Mouse (Mus musculus) stomach, postnatal 0 days (tissue): ENCODE results near the gene Rpn1. TPM values are rescaled to one million over a fixed set of nuclear protein-coding genes. Genes with fewer than 3 reads are reported as not detected.

ENCODE experiments used
- ATAC-seq: fragments of 200-750 bp; cut with Nextera tagmentation; 2 replicates; pipeline ENCODE4 v1.8.0; 2017; ENCODE audit not compliant: low FRiP score, low TSS enrichment
- DNase-seq: peaks from one replicate; pipeline ENCODE4 v3.0.0-alpha.2; 2016; ENCODE audit warnings: low spot score
- H3K27ac ChIP-seq: fragments of 300-500 bp; sonication (generic); replicated peaks from 2 replicates; pipeline ENCODE4 v1.5.1; 2014; ENCODE audit warnings: mild to moderate bottlenecking, control low read depth
- H3K27me3 ChIP-seq: fragments of 300-500 bp; sonication (generic); 2 replicates; pipeline ENCODE4 v1.6.1; 2014; ENCODE audit warnings: low read length; ENCODE audit not compliant: control insufficient read depth, insufficient read depth
- H3K36me3 ChIP-seq: fragments of 300-500 bp; sonication (generic); 2 replicates; pipeline ENCODE4 v1.6.1; 2014; ENCODE audit warnings: low read length, mixed read lengths; ENCODE audit not compliant: control insufficient read depth, insufficient read depth
- H3K4me1 ChIP-seq: fragments of 300-500 bp; sonication (generic); replicated peaks from 2 replicates; pipeline ENCODE4 v1.6.1; 2014; ENCODE audit warnings: antibody characterized with exemption; ENCODE audit not compliant: control insufficient read depth, insufficient read depth
- H3K4me2 ChIP-seq: fragments of 300-500 bp; sonication (generic); replicated peaks from 2 replicates; pipeline ENCODE4 v1.6.1; 2014; ENCODE audit warnings: low read depth, mild to moderate bottlenecking, control low read depth, moderate library complexity
- H3K4me3 ChIP-seq: fragments of 300-500 bp; sonication (generic); 2 replicates; pipeline ENCODE4 v1.5.1; 2014; ENCODE audit warnings: low read depth, low read length, control low read depth
- H3K9ac ChIP-seq: fragments of 300-500 bp; sonication (generic); 2 replicates; pipeline ENCODE4 v1.6.1; 2014; ENCODE audit warnings: mild to moderate bottlenecking, low read length, control low read depth, mixed read lengths
- H3K9me3 ChIP-seq: fragments of 300-500 bp; sonication (generic); 2 replicates; pipeline ENCODE4 v1.6.1; 2016; ENCODE audit warnings: low read length; ENCODE audit not compliant: control insufficient read depth
- CTCF ChIP-seq: IDR thresholded peaks from 2 replicates; pipeline ENCODE4 v1.5.1; 2016; ENCODE audit warnings: antibody characterized with exemption, low read depth, mild to moderate bottlenecking, moderate library complexity
- EP300 ChIP-seq: optimal IDR thresholded peaks from 2 replicates; pipeline ENCODE3; 2016; ENCODE audit warnings: antibody characterized with exemption
- WGBS: fragments of 180-500 bp; shearing (Covaris S2); extraction: QIAGEN DNeasy Blood & Tissue Kit; methylation state at CpG from one replicate; pipeline ENCODE4 v1.1.7; 2014; 5-methylcytosine and 5-hydroxymethylcytosine counted together
- polyA plus RNA-seq: library from polyadenylated mRNA; unstranded; fragments of >200 nt; fragmentation: Nextera tagmentation; extraction: Ambion mirVana; gene quantifications from 2 replicates; pipeline ENCODE4 v1.2.1, GENCODE M21; 2015

The Rpn1 gene
- polyA plus RNA-seq, 1 experiment from 2014 or later: 266 TPM

DNA sequence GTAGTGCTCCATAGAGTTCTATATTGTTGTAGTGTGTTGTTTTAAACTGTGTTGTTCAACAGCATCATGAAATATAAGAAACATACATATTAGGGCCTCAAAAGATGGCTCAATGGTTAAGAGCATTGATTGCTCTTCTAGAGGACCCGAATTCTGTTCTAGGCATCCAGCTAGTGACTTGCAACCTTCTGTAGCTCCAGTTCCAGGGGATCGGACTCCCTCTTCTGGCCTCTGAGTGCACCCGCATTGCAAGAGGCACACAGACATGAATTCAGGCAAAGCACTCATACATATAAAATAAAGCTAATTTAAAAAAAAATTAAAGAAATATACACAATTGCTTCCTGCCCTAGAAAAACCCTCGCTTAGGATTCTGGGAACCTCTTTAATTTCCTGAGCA, 22.9 kb upstream of the Rpn1 start:
- no peak overlapping the region for H3K27ac ChIP-seq
- H3K9ac ChIP-seq: no peak overlapping the region
- no peaks in the 10 kb centered on the region for H3K27me3 ChIP-seq

GRCm38 (mm10) chr6:88062398-88062797, 21.9 kb upstream of the Rpn1 start:
- no peaks in the 10 kb centered on the region for H3K27me3 ChIP-seq
- H3K27ac ChIP-seq: no peak overlapping the region
- no peak overlapping the region for H3K4me2 ChIP-seq
- no peaks in the 10 kb centered on the region for H3K9me3 ChIP-seq
- DNase-seq (no peak), ATAC-seq (no peak)
- TF ChIP-seq EP300 (no peak), CTCF (no peak)
- H3K4me3 ChIP-seq: no peak overlapping the region
- 74% methylated on average over 4 of the region's 4 CpGs for WGBS
- no peaks in the 10 kb centered on the region for H3K4me1 ChIP-seq
- no peak overlapping the region for H3K9ac ChIP-seq
- no peaks in the 10 kb centered on the region for H3K36me3 ChIP-seq

More for the DNA sequence above, 22.9 kb upstream of the Rpn1 start:
- no peak for DNase-seq
- no peak overlapping the region for H3K4me3 ChIP-seq
- H3K4me1 ChIP-seq: no peaks in the 10 kb centered on the region
- no peaks in the 10 kb centered on the region for H3K9me3 ChIP-seq
- no peaks in the 10 kb centered on the region for H3K36me3 ChIP-seq
- no peak overlapping the region for H3K4me2 ChIP-seq
- ATAC-seq: no peak
- TF ChIP-seq CTCF (0 out of 2 replicates have a peak, but pooled peaks have one; percentile 4), EP300 (no peak)
- 85% methylated on average over 4 of the region's 4 CpGs for WGBS

GRCm38 (mm10) chr6:88064072-88064642, 20.1 kb upstream of the Rpn1 start:
- H3K4me1 ChIP-seq: no peaks in the 10 kb centered on the region
- H3K4me3 ChIP-seq: no peak overlapping the region
- H3K27me3 ChIP-seq: no peaks in the 10 kb centered on the region
- no peak overlapping the region for H3K9ac ChIP-seq
- no peak for DNase-seq
- no peak for ATAC-seq
- H3K9me3 ChIP-seq: no peaks in the 10 kb centered on the region
- WGBS: 65% methylated on average over 3 of the region's 3 CpGs
- no peaks in the 10 kb centered on the region for H3K36me3 ChIP-seq
- no peak for TF ChIP-seq EP300
- TF ChIP-seq CTCF: no peak
- no peak overlapping the region for H3K4me2 ChIP-seq
- H3K27ac ChIP-seq: no peak overlapping the region

- H3K4me3 ChIP-seq: no peak overlapping the region
- TF ChIP-seq CTCF (no peak), EP300 (no peak)
- WGBS: 42% methylated on average over 4 of the region's 4 CpGs
- DNase-seq: no peak
- no peak overlapping the region for H3K27ac ChIP-seq
- H3K9ac ChIP-seq: no peak overlapping the region
- no peaks in the 10 kb centered on the region for H3K36me3 ChIP-seq
- H3K4me1 ChIP-seq: no peaks in the 10 kb centered on the region
- no peak overlapping the region for H3K4me2 ChIP-seq
- H3K27me3 ChIP-seq: no peaks in the 10 kb centered on the region
- ATAC-seq: no peak
- no peaks in the 10 kb centered on the region for H3K9me3 ChIP-seq
Measured at GRCm38 (mm10) chr6:88065116-88065515, 19.2 kb upstream of the Rpn1 start.

GRCm38 (mm10) chr6:88065968-88066367, 18.3 kb upstream of the Rpn1 start:
- TF ChIP-seq EP300 (no peak), CTCF (no peak)

DNA sequence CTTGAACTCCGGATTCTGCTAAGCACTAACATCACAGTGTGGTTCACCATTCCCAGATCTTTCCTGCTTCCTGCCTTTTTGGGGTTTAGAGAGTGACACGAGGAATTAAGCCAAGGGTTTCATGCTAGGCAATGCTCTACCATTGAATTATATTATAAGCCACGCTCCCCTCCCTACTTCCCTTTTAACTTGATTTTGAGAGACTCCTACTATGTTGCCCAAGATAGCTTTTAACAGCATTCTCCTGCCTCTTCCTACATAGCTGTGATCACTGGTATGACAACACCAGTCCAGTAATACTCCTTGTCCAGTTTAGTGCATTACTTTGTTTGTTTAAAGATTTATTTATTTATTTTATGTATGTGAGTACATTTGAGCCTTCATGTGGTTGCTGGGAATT, 16.6 kb upstream of the Rpn1 start:
- Histone ChIP-seq H3K4me3 (no peak overlapping the region), H3K27me3 (no peaks in the 10 kb centered on the region), H3K4me1 (no peaks in the 10 kb centered on the region), H3K27ac (no peak overlapping the region), H3K9me3 (no peaks in the 10 kb centered on the region), H3K9ac (no peak overlapping the region), H3K36me3 (no peaks in the 10 kb centered on the region), H3K4me2 (no peak overlapping the region)
- ATAC-seq (no peak), DNase-seq (no peak)
- 54% methylated on average over 3 of the region's 3 CpGs for WGBS
- TF ChIP-seq EP300 (no peak), CTCF (no peak)

More at GRCm38 (mm10) chr6:88065968-88066367, 18.3 kb upstream of the Rpn1 start:
- Histone ChIP-seq H3K9me3 (no peaks in the 10 kb centered on the region), H3K4me2 (no peak overlapping the region), H3K36me3 (no peaks in the 10 kb centered on the region), H3K27ac (no peak overlapping the region), H3K9ac (no peak overlapping the region), H3K4me3 (no peak overlapping the region), H3K4me1 (no peaks in the 10 kb centered on the region), H3K27me3 (no peaks in the 10 kb centered on the region)
- 67% methylated on average over 3 of the region's 3 CpGs for WGBS
- no peak for ATAC-seq
- no peak for DNase-seq
